Mouse (Mus musculus): Measurements from ENCODE around the gene Alad.

GRCm38 (mm10) chr4:62551966-62552365 is 32.2 kb upstream of the Alad start:
- TF ChIP-seq POLR2A (IDR thresholded peaks at IDR 0.05; ENCODE audit: extremely low read depth, insufficient read depth, low read length) (no peak), CTCF (IDR thresholded peaks at IDR 0.05; ENCODE audit: low read depth, low read length) (no peak)
